Mouse (Mus musculus) bone marrow macrophage, adult 2 months (primary cell): Measurements from ENCODE around the gene Cpeb2. TPM values are rescaled to one million over a fixed set of nuclear protein-coding genes. Genes with fewer than 3 reads are reported as not detected.

Source experiments
- H3K27ac ChIP-seq: 2 replicates; pipeline ENCODE4 v1.5.1; 2012; ENCODE audit warnings: low read depth, low read length; ENCODE audit not compliant: insufficient read depth
- H3K4me1 ChIP-seq: 2 replicates; pipeline ENCODE4 v1.6.1; 2012; ENCODE audit warnings: low read length; ENCODE audit not compliant: control insufficient read depth, insufficient read depth
- H3K4me3 ChIP-seq: 2 replicates; pipeline ENCODE4 v1.5.1; 2012; ENCODE audit warnings: mild to moderate bottlenecking, low read length, moderate library complexity; ENCODE audit not compliant: insufficient read depth
- CTCF ChIP-seq: IDR thresholded peaks from 2 replicates; pipeline ENCODE4 v1.5.1; 2012; ENCODE audit warnings: low read depth, mild to moderate bottlenecking, low read length, moderate library complexity
- POLR2A ChIP-seq: IDR thresholded peaks from 2 replicates; pipeline ENCODE4 v1.6.1; 2012; ENCODE audit warnings: mild to moderate bottlenecking, low read depth, low read length, borderline replicate concordance
- polyA plus RNA-seq: library from polyadenylated mRNA; stranded (reverse); fragments of >200 nt; gene quantifications from 2 replicates; pipeline ENCODE4 v1.2.4, GENCODE M21; 2012; ENCODE audit not compliant: missing spikeins, insufficient read depth, insufficient read length

Gene Cpeb2
- polyA plus RNA-seq, 1 experiment = 18.0 TPM

GRCm38 (mm10) chr5:43236476-43236875 is 3.5 kb downstream of the Cpeb2 start:
- TF ChIP-seq CTCF = no peak
- Histone ChIP-seq H3K4me3 (no peak overlapping the region), H3K4me1 (peaks cover 9% of the 10 kb centered on the region), H3K27ac (no peak overlapping the region)

GRCm38 (mm10) chr5:43237238-43237637 is 4.3 kb downstream of the Cpeb2 start:
- TF ChIP-seq POLR2A (no peak), CTCF (no peak)
- no peak overlapping the region for H3K27ac ChIP-seq
- H3K4me1 ChIP-seq = peaks cover 8% of the 10 kb centered on the region
- H3K4me3 ChIP-seq = no peak overlapping the region

- H3K4me1 ChIP-seq = peaks cover 8% of the 10 kb centered on the region
- TF ChIP-seq CTCF = no peak
- TF ChIP-seq POLR2A = no peak
- H3K27ac ChIP-seq = no peak overlapping the region
- H3K4me3 ChIP-seq = no peak overlapping the region
Observed at GRCm38 (mm10) chr5:43239141-43239835, 6.3 kb downstream of the Cpeb2 start.

GRCm38 (mm10) chr5:43240729-43241128 is 7.8 kb downstream of the Cpeb2 start:
- Histone ChIP-seq H3K4me3 (no peak overlapping the region), H3K27ac (no peak overlapping the region), H3K4me1 (peaks cover 13% of the 10 kb centered on the region)
- TF ChIP-seq CTCF (no peak), POLR2A (no peak)

- TF ChIP-seq POLR2A (no peak), CTCF (no peak)
- no peak overlapping the region for H3K27ac ChIP-seq
- H3K4me3 ChIP-seq = no peak overlapping the region
- H3K4me1 ChIP-seq = peaks cover 19% of the 10 kb centered on the region
Observed at GRCm38 (mm10) chr5:43246236-43246635, 13.3 kb downstream of the Cpeb2 start.

GRCm38 (mm10) chr5:43246954-43247353 is 14.0 kb downstream of the Cpeb2 start:
- no peak for TF ChIP-seq POLR2A
- no peak for TF ChIP-seq CTCF
- peaks cover 21% of the 10 kb centered on the region for H3K4me1 ChIP-seq
- H3K27ac ChIP-seq = peak overlapping the region; percentile 73
- no peak overlapping the region for H3K4me3 ChIP-seq

GRCm38 (mm10) chr5:43248001-43248430 is 15.0 kb downstream of the Cpeb2 start:
- Histone ChIP-seq H3K4me1 (peaks cover 21% of the 10 kb centered on the region), H3K4me3 (no peak overlapping the region), H3K27ac (peak overlapping the region; percentile 73)
- TF ChIP-seq POLR2A (no peak), CTCF (no peak)

GRCm38 (mm10) chr5:43257490-43257889 is 24.5 kb downstream of the Cpeb2 start:
- H3K27ac ChIP-seq = no peak overlapping the region
- TF ChIP-seq CTCF = no peak
- no peak for TF ChIP-seq POLR2A
- H3K4me3 ChIP-seq = no peak overlapping the region
- no peaks in the 10 kb centered on the region; the same call in 1 of the 2 replicates for H3K4me1 ChIP-seq

GRCm38 (mm10) chr5:43258472-43259142 is 25.6 kb downstream of the Cpeb2 start:
- no peak for TF ChIP-seq CTCF
- TF ChIP-seq POLR2A = no peak
- H3K4me1 ChIP-seq = no peaks in the 10 kb centered on the region
- H3K27ac ChIP-seq = no peak overlapping the region
- H3K4me3 ChIP-seq = no peak overlapping the region

- Histone ChIP-seq H3K27ac (no peak overlapping the region), H3K4me1 (no peaks in the 10 kb centered on the region), H3K4me3 (no peak overlapping the region)
- TF ChIP-seq POLR2A = no peak
- TF ChIP-seq CTCF = no peak
Observed at GRCm38 (mm10) chr5:43261814-43262213, 28.8 kb downstream of the Cpeb2 start.

- Histone ChIP-seq H3K4me1 (no peaks in the 10 kb centered on the region), H3K4me3 (no peak overlapping the region), H3K27ac (no peak overlapping the region)
- TF ChIP-seq POLR2A (no peak), CTCF (no peak)
Observed at GRCm38 (mm10) chr5:43263951-43264350, 31.0 kb downstream of the Cpeb2 start.
